Mouse (Mus musculus) heart, postnatal 36 days (tissue): ENCODE results near the gene Lect2. TPM values are rescaled to one million over a fixed set of nuclear protein-coding genes. Genes with fewer than 3 reads are reported as not detected.

Experiments
- DNase-seq, 2 experiments: peaks; one replicate each; pipeline ENCODE4 v3.0.0; 2021 to 2022
- intact Hi-C: fragments of 180-260 bp; cut with DNase I; formaldehyde crosslinking; loops from one replicate; pipeline ENCODE4 v1.15.1; 2025
- total RNA-seq, 2 experiments: library from RNA; stranded (reverse); gene quantifications; 2 replicates each; pipeline ENCODE4 v1.2.3; 2021

Lect2 gene
- total RNA-seq, 2 experiments from 2014 or later, result not detected

- intact Hi-C loops, result no loop called here
These were observed 34.7 kb downstream of the Lect2 start for GRCm38 (mm10) chr13:56513595-56513994.

GRCm38 (mm10) chr13:56509796-56510195 lies 38.5 kb downstream of the Lect2 start:
- no peak for DNase-seq
- intact Hi-C loops, result no loop called here

More at GRCm38 (mm10) chr13:56513595-56513994, 34.7 kb downstream of the Lect2 start:
- no peak for DNase-seq

GRCm38 (mm10) chr13:56506871-56507496 lies 41.3 kb downstream of the Lect2 start:
- intact Hi-C loops, result no loop called here

GRCm38 (mm10) chr13:56501866-56502420 lies 46.4 kb downstream of the Lect2 start:
- intact Hi-C loops, result no loop called here
- no peak for DNase-seq

More at GRCm38 (mm10) chr13:56506871-56507496, 41.3 kb downstream of the Lect2 start:
- no peak for DNase-seq

- intact Hi-C loops, result no loop called here
- no peak for DNase-seq
These were observed 47.7 kb downstream of the Lect2 start for GRCm38 (mm10) chr13:56500636-56501035.

- intact Hi-C loops, result no loop called here
- no peak for DNase-seq
These were observed 48.2 kb downstream of the Lect2 start for GRCm38 (mm10) chr13:56500132-56500531.

GRCm38 (mm10) chr13:56494440-56494839 lies 53.9 kb downstream of the Lect2 start:
- no peak for DNase-seq
- intact Hi-C loops, result no loop called here

Other genes starting within 250 kb of the Lect2 start
- not detected for gene Gm3045, start 121.9 kb downstream of the Lect2 start, total RNA-seq
- under 1 TPM in 1 of 2 experiments, not detected in 1; 0.17 TPM for gene Slc25a48, start 110.1 kb downstream of the Lect2 start, total RNA-seq
- gene Il9, start 66.3 kb downstream of the Lect2 start, total RNA-seq, result not detected
- gene Fbxl21, start 26.0 kb downstream of the Lect2 start, total RNA-seq, result under 1 TPM; 0.58 to 0.60 TPM
- gene Tgfbi, start 61.0 kb upstream of the Lect2 start, total RNA-seq, result 10 to 100 TPM; 21.1 to 25.9 TPM
- gene Smad5, start 154.5 kb upstream of the Lect2 start, total RNA-seq, result 10 to 100 TPM; 30.6 to 30.7 TPM
- gene Gm45623, start 205.3 kb upstream of the Lect2 start, total RNA-seq, result not detected